Mouse (Mus musculus) thymus, adult 2 months (tissue): ENCODE results near the gene Trpv1.

ENCODE experiments used
- CTCF ChIP-seq: fragments of 200-500 bp; IDR thresholded peaks from 2 replicates; pipeline ENCODE4 v1.5.1; 2012; ENCODE audit warnings: mild to moderate bottlenecking, control low read depth, low read length, moderate library complexity, borderline replicate concordance; ENCODE audit not compliant: control insufficient read depth, poor library complexity, insufficient read depth; ENCODE audit errors: extremely low read depth
- POLR2A ChIP-seq: fragments of 200-500 bp; IDR thresholded peaks from 2 replicates; pipeline ENCODE4 v1.6.1; 2012; ENCODE audit warnings: mild to moderate bottlenecking, low read length, control low read depth, moderate library complexity; ENCODE audit not compliant: control insufficient read depth, poor library complexity, insufficient read depth; ENCODE audit errors: extremely low read depth

DNA sequence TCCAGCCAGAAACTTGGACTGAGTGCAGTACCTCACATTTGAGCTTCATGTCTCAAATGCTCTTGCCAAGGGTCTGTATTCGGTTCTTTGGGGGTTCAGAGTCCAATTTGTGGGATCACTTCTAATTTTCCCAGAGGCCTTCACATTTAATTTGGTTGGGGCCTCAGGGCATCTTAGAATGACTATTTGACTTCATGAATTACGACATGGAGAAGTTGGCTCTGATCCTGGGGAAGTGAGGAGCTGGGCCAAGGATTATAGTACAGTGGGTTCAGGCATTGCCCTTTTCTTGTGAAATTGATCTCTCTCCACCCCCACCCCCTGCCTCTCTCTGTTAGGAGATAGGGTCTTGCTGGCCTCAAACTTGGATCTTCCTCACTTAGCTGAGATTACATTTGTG, 33.1 kb upstream of the Trpv1 start:
- TF ChIP-seq CTCF = no peak
- no peak for TF ChIP-seq POLR2A
